Mouse (Mus musculus): ENCODE data around the gene Actrt3. TPM values are rescaled to one million over a fixed set of nuclear protein-coding genes. Genes with fewer than 3 reads are reported as not detected.
"Not testable (repeated sequence)": the region's sequence is repeated elsewhere in the genome, so short reads cannot be mapped to it uniquely, and the experiment has no call there.

Gene Actrt3
- polyA plus RNA-seq, 1 experiment from 2014 or later = not detected

GRCm38 (mm10) chr3:30566333-30566732 is 33.4 kb downstream of the Actrt3 start:
- not testable (repeated sequence) for H3K4me3 ChIP-seq
- WGBS = 43% methylated on average over 1 of the region's 2 CpGs

GRCm38 (mm10) chr3:30560677-30561314 is 38.9 kb downstream of the Actrt3 start:
- WGBS = 54% methylated on average over 6 of the region's 6 CpGs
- no peaks in the 10 kb centered on the region for H3K27me3 ChIP-seq
- no peaks in the 10 kb centered on the region for H3K9me3 ChIP-seq (replicated peaks)
- no peak overlapping the region for H3K9ac ChIP-seq
- ATAC-seq (replicated peaks; ENCODE audit: insufficient number of reproducible peaks, insufficient read depth, low FRiP score, low read depth) = no peak
- no peak overlapping the region for H3K4me2 ChIP-seq
- H3K4me1 ChIP-seq (replicated peaks) = no peaks in the 10 kb centered on the region
- no peaks in the 10 kb centered on the region for H3K36me3 ChIP-seq
- no peak overlapping the region for H3K4me3 ChIP-seq
- H3K27ac ChIP-seq = no peak overlapping the region

More at GRCm38 (mm10) chr3:30566333-30566732, 33.4 kb downstream of the Actrt3 start:
- not testable (repeated sequence) for H3K9me3 ChIP-seq (replicated peaks); H3K27ac ChIP-seq; H3K27me3 ChIP-seq; H3K4me2 ChIP-seq; H3K36me3 ChIP-seq; ATAC-seq (replicated peaks; ENCODE audit: insufficient number of reproducible peaks, insufficient read depth, low FRiP score, low read depth); H3K9ac ChIP-seq; H3K4me1 ChIP-seq (replicated peaks)

DNA sequence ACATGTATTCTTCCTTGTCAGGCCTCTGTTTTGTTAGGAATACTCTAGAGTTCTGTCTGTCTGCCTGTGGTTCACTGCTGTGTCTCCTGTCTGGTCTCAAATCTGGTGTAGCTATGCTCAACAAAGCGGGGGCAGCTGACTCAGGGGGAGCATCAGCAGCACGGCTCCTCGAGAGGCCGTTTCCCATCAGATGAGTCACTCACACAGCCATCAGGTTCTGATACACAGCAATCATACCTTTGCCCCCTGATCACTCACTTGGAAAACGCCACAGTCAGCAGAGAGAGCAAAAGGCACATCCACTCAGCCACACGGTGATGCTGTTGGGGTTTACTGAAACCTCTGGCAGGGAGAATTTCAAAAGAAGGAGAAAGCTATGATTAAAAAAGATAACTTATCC is 46.0 kb downstream of the Actrt3 start:
- Histone ChIP-seq H3K9me3 (replicated peaks) (no peaks in the 10 kb centered on the region), H3K27me3 (no peaks in the 10 kb centered on the region), H3K27ac (no peak overlapping the region), H3K4me1 (replicated peaks) (peaks cover 3% of the 10 kb centered on the region; the same call in 1 of the 2 replicates), H3K9ac (no peak overlapping the region), H3K4me2 (no peak overlapping the region), H3K36me3 (no peaks in the 10 kb centered on the region), H3K4me3 (no peak overlapping the region)
- 73% methylated on average over 6 of the region's 6 CpGs for WGBS
- ATAC-seq (replicated peaks; ENCODE audit: insufficient number of reproducible peaks, insufficient read depth, low FRiP score, low read depth) = no peak

- no peak overlapping the region for H3K4me3 ChIP-seq
- no peaks in the 10 kb centered on the region for H3K36me3 ChIP-seq
- no peaks in the 10 kb centered on the region for H3K27me3 ChIP-seq
- ATAC-seq (replicated peaks; ENCODE audit: insufficient number of reproducible peaks, insufficient read depth, low FRiP score, low read depth) = no peak
- no peaks in the 10 kb centered on the region for H3K9me3 ChIP-seq (replicated peaks)
- H3K27ac ChIP-seq = no peak overlapping the region
- H3K4me2 ChIP-seq = no peak overlapping the region
- H3K9ac ChIP-seq = no peak overlapping the region
- WGBS = 55% methylated on average over 2 of the region's 2 CpGs
- peaks cover 16% of the 10 kb centered on the region for H3K4me1 ChIP-seq (replicated peaks)
Measured at GRCm38 (mm10) chr3:30550218-30550617, 49.5 kb downstream of the Actrt3 start.

- 60% methylated on average over 7 of the region's 7 CpGs for WGBS
- no peak for ATAC-seq (replicated peaks; ENCODE audit: insufficient number of reproducible peaks, insufficient read depth, low FRiP score, low read depth)
- Histone ChIP-seq H3K36me3 (no peaks in the 10 kb centered on the region), H3K4me3 (no peak overlapping the region), H3K27me3 (no peaks in the 10 kb centered on the region), H3K9me3 (replicated peaks) (no peaks in the 10 kb centered on the region), H3K4me2 (no peak overlapping the region), H3K9ac (no peak overlapping the region), H3K4me1 (replicated peaks) (peaks cover 16% of the 10 kb centered on the region), H3K27ac (0 out of 2 replicates have a peak overlapping the region, but pooled peaks have one; percentile 24)
Measured at GRCm38 (mm10) chr3:30548928-30549327, 50.8 kb downstream of the Actrt3 start.

GRCm38 (mm10) chr3:30547908-30548307 is 51.8 kb downstream of the Actrt3 start, which contains the start of gene Mecom:
Mecom (minus strand) TSS chr3:30548008.
- ATAC-seq (replicated peaks; ENCODE audit: insufficient number of reproducible peaks, insufficient read depth, low FRiP score, low read depth) = no peak
- Histone ChIP-seq H3K36me3 (no peaks in the 10 kb centered on the region), H3K9me3 (replicated peaks) (no peaks in the 10 kb centered on the region), H3K4me3 (peak within 1 kb of the TSS; percentile 33), H3K27me3 (no peaks in the 10 kb centered on the region), H3K4me1 (replicated peaks) (peaks cover 16% of the 10 kb centered on the region), H3K9ac (no peak within 1 kb of the TSS; the same call in 1 of the 2 replicates), H3K4me2 (peak within 1 kb of the TSS; percentile 58), H3K27ac (peak within 1 kb of the TSS; percentile 78)
- 77% methylated on average over 3 of the region's 3 CpGs for WGBS

Other genes with a start within 250 kb of the Actrt3 start
- 17.3 and 24.1 TPM in 2 replicates for gene Mecom, start 51.9 kb downstream of the Actrt3 start, polyA plus RNA-seq (2015; fragmentation: Nextera tagmentation; extraction: Ambion mirVana)
- 21.2 and 23.2 TPM in 2 replicates for gene Mynn, start 2.1 kb upstream of the Actrt3 start, polyA plus RNA-seq (2015; fragmentation: Nextera tagmentation; extraction: Ambion mirVana)
- gene Lrriq4, start 44.6 kb upstream of the Actrt3 start, polyA plus RNA-seq (2015; fragmentation: Nextera tagmentation; extraction: Ambion mirVana) = not detected in 2 replicates
- 0.49 and 0.74 TPM in 2 replicates for gene Lrrc34, start 47.9 kb upstream of the Actrt3 start, polyA plus RNA-seq (2015; fragmentation: Nextera tagmentation; extraction: Ambion mirVana)
- not detected in 2 replicates for gene Lrrc31, start 99.9 kb upstream of the Actrt3 start, polyA plus RNA-seq (2015; fragmentation: Nextera tagmentation; extraction: Ambion mirVana)
- gene Samd7, start 146.4 kb upstream of the Actrt3 start, polyA plus RNA-seq (2015; fragmentation: Nextera tagmentation; extraction: Ambion mirVana) = not detected in 2 replicates
- gene Sec62, start 192.9 kb upstream of the Actrt3 start, polyA plus RNA-seq (2015; fragmentation: Nextera tagmentation; extraction: Ambion mirVana) = 42.9 and 71.3 TPM in 2 replicates

Measured in heart, embryonic 15.5 days (tissue).